Mouse (Mus musculus): ENCODE measurements around the gene Rpl41. TPM values are rescaled to one million over a fixed set of nuclear protein-coding genes. Genes with fewer than 3 reads are reported as not detected.

Gene Rpl41
- polyA plus RNA-seq, 1 experiment from 2014 or later = 5,059 TPM

GRCm38 (mm10) chr10:128544151-128544657, 4.9 kb downstream of the Rpl41 start:
- Histone ChIP-seq H3K4me2 (replicated peaks; ENCODE audit: low read depth, low read length) (no peak overlapping the region), H3K9me3 (ENCODE audit: control insufficient read depth, low read depth, low read length) (no peaks in the 10 kb centered on the region), H3K36me3 (ENCODE audit: control insufficient read depth, insufficient read depth, low read length) (peaks cover 35% of the 10 kb centered on the region), H3K9ac (replicated peaks; ENCODE audit: low read depth, low read length) (no peak overlapping the region), H3K4me3 (ENCODE audit: low read depth, low read length) (no peak overlapping the region), H3K4me1 (ENCODE audit: control insufficient read depth, insufficient read depth, low read length) (0 out of 2 replicates have a peak, but pooled peaks cover 3% of the 10 kb centered on the region), H3K27ac (ENCODE audit: low read length) (no peak overlapping the region), H3K27me3 (ENCODE audit: control insufficient read depth, insufficient read depth, low read length) (no peaks in the 10 kb centered on the region)
- 93% methylated on average over 15 of the region's 15 CpGs for WGBS
- ATAC-seq (ENCODE audit: insufficient number of reproducible peaks, insufficient read depth, low FRiP score, low read depth) = no peak

GRCm38 (mm10) chr10:128543100-128543499, 6.0 kb downstream of the Rpl41 start:
- no peak for ATAC-seq (ENCODE audit: insufficient number of reproducible peaks, insufficient read depth, low FRiP score, low read depth)

GRCm38 (mm10) chr10:128538340-128538870, 10.7 kb downstream of the Rpl41 start:
- H3K27me3 ChIP-seq (ENCODE audit: control insufficient read depth, insufficient read depth, low read length) = no peaks in the 10 kb centered on the region
- H3K27ac ChIP-seq (ENCODE audit: low read length) = no peak overlapping the region
- no peak for ATAC-seq (ENCODE audit: insufficient number of reproducible peaks, insufficient read depth, low FRiP score, low read depth)
- 0 out of 2 replicates have a peak, but pooled peaks cover 2% of the 10 kb centered on the region for H3K4me1 ChIP-seq (ENCODE audit: control insufficient read depth, insufficient read depth, low read length)
- H3K9me3 ChIP-seq (ENCODE audit: control insufficient read depth, low read depth, low read length) = no peaks in the 10 kb centered on the region
- no peak overlapping the region for H3K4me2 ChIP-seq (replicated peaks; ENCODE audit: low read depth, low read length)
- WGBS = 100% methylated on average over 1 of the region's 1 CpGs
- H3K4me3 ChIP-seq (ENCODE audit: low read depth, low read length) = no peak overlapping the region
- H3K36me3 ChIP-seq (ENCODE audit: control insufficient read depth, insufficient read depth, low read length) = peaks cover 15% of the 10 kb centered on the region
- H3K9ac ChIP-seq (replicated peaks; ENCODE audit: low read depth, low read length) = no peak overlapping the region

More at GRCm38 (mm10) chr10:128543100-128543499, 6.0 kb downstream of the Rpl41 start:
- H3K4me1 ChIP-seq (ENCODE audit: control insufficient read depth, insufficient read depth, low read length) = 0 out of 2 replicates have a peak, but pooled peaks cover 3% of the 10 kb centered on the region
- H3K36me3 ChIP-seq (ENCODE audit: control insufficient read depth, insufficient read depth, low read length) = peaks cover 35% of the 10 kb centered on the region
- H3K27me3 ChIP-seq (ENCODE audit: control insufficient read depth, insufficient read depth, low read length) = no peaks in the 10 kb centered on the region
- H3K27ac ChIP-seq (ENCODE audit: low read length) = no peak overlapping the region
- no peak overlapping the region for H3K9ac ChIP-seq (replicated peaks; ENCODE audit: low read depth, low read length)
- H3K4me2 ChIP-seq (replicated peaks; ENCODE audit: low read depth, low read length) = no peak overlapping the region
- WGBS = 48% methylated on average over 2 of the region's 2 CpGs
- no peak overlapping the region for H3K4me3 ChIP-seq (ENCODE audit: low read depth, low read length)
- H3K9me3 ChIP-seq (ENCODE audit: control insufficient read depth, low read depth, low read length) = no peaks in the 10 kb centered on the region

- 0 out of 2 replicates have a peak, but pooled peaks cover 2% of the 10 kb centered on the region for H3K4me1 ChIP-seq (ENCODE audit: control insufficient read depth, insufficient read depth, low read length)
- WGBS = 14% methylated on average over 18 of the region's 18 CpGs
- peak overlapping the region; percentile 9 for H3K4me3 ChIP-seq (ENCODE audit: low read depth, low read length)
- no peaks in the 10 kb centered on the region for H3K36me3 ChIP-seq (ENCODE audit: control insufficient read depth, insufficient read depth, low read length)
- H3K9me3 ChIP-seq (ENCODE audit: control insufficient read depth, low read depth, low read length) = no peaks in the 10 kb centered on the region
- peak overlapping the region; percentile 25 for H3K4me2 ChIP-seq (replicated peaks; ENCODE audit: low read depth, low read length)
- H3K27ac ChIP-seq (ENCODE audit: low read length) = peak overlapping the region; percentile 30; the same call in 1 of the 2 replicates
- peak; percentile 93; the same call in 1 of the 2 replicates for ATAC-seq (ENCODE audit: insufficient number of reproducible peaks, insufficient read depth, low FRiP score, low read depth)
- no peaks in the 10 kb centered on the region for H3K27me3 ChIP-seq (ENCODE audit: control insufficient read depth, insufficient read depth, low read length)
- H3K9ac ChIP-seq (replicated peaks; ENCODE audit: low read depth, low read length) = 0 out of 2 replicates have a peak overlapping the region, but pooled peaks have one; percentile 1
Observed at GRCm38 (mm10) chr10:128536266-128536940, 12.7 kb downstream of the Rpl41 start.

- Histone ChIP-seq H3K9me3 (ENCODE audit: control insufficient read depth, low read depth, low read length) (no peaks in the 10 kb centered on the region), H3K4me2 (replicated peaks; ENCODE audit: low read depth, low read length) (peak overlapping the region; percentile 25), H3K9ac (replicated peaks; ENCODE audit: low read depth, low read length) (0 out of 2 replicates have a peak overlapping the region, but pooled peaks have one; percentile 1), H3K4me3 (ENCODE audit: low read depth, low read length) (peak overlapping the region; percentile 9), H3K36me3 (ENCODE audit: control insufficient read depth, insufficient read depth, low read length) (no peaks in the 10 kb centered on the region), H3K27me3 (ENCODE audit: control insufficient read depth, insufficient read depth, low read length) (no peaks in the 10 kb centered on the region), H3K27ac (ENCODE audit: low read length) (peak overlapping the region; percentile 30; the same call in 1 of the 2 replicates), H3K4me1 (ENCODE audit: control insufficient read depth, insufficient read depth, low read length) (0 out of 2 replicates have a peak, but pooled peaks cover 2% of the 10 kb centered on the region)
- no peak for ATAC-seq (ENCODE audit: insufficient number of reproducible peaks, insufficient read depth, low FRiP score, low read depth)
- WGBS = 76% methylated on average over 4 of the region's 4 CpGs
Observed at GRCm38 (mm10) chr10:128535624-128536265, 13.4 kb downstream of the Rpl41 start.

- no peaks in the 10 kb centered on the region for H3K27me3 ChIP-seq (ENCODE audit: control insufficient read depth, insufficient read depth, low read length)
- WGBS = 63% methylated on average over 2 of the region's 2 CpGs
- H3K4me3 ChIP-seq (ENCODE audit: low read depth, low read length) = no peak overlapping the region
- no peaks in the 10 kb centered on the region for H3K9me3 ChIP-seq (ENCODE audit: control insufficient read depth, low read depth, low read length)
- H3K36me3 ChIP-seq (ENCODE audit: control insufficient read depth, insufficient read depth, low read length) = no peaks in the 10 kb centered on the region
- no peak overlapping the region for H3K4me2 ChIP-seq (replicated peaks; ENCODE audit: low read depth, low read length)
- no peak for ATAC-seq (ENCODE audit: insufficient number of reproducible peaks, insufficient read depth, low FRiP score, low read depth)
- no peak overlapping the region for H3K9ac ChIP-seq (replicated peaks; ENCODE audit: low read depth, low read length)
- H3K4me1 ChIP-seq (ENCODE audit: control insufficient read depth, insufficient read depth, low read length) = 0 out of 2 replicates have a peak, but pooled peaks cover 2% of the 10 kb centered on the region
- H3K27ac ChIP-seq (ENCODE audit: low read length) = no peak overlapping the region
Observed at GRCm38 (mm10) chr10:128535206-128535605, 13.9 kb downstream of the Rpl41 start.

- peak overlapping the region; percentile 96 for H3K4me2 ChIP-seq (replicated peaks; ENCODE audit: low read depth, low read length)
- no peaks in the 10 kb centered on the region; the same call in 1 of the 2 replicates for H3K36me3 ChIP-seq (ENCODE audit: control insufficient read depth, insufficient read depth, low read length)
- H3K27me3 ChIP-seq (ENCODE audit: control insufficient read depth, insufficient read depth, low read length) = 0 out of 2 replicates have a peak, but pooled peaks cover 4% of the 10 kb centered on the region
- WGBS = 25% methylated on average over 28 of the region's 28 CpGs
- no peak for ATAC-seq (ENCODE audit: insufficient number of reproducible peaks, insufficient read depth, low FRiP score, low read depth)
- H3K27ac ChIP-seq (ENCODE audit: low read length) = 0 out of 2 replicates have a peak overlapping the region, but pooled peaks have one; percentile 34
- 0 out of 2 replicates have a peak overlapping the region, but pooled peaks have one; percentile 7 for H3K9ac ChIP-seq (replicated peaks; ENCODE audit: low read depth, low read length)
- peak overlapping the region; percentile 84 for H3K4me3 ChIP-seq (ENCODE audit: low read depth, low read length)
- peaks cover 8% of the 10 kb centered on the region for H3K4me1 ChIP-seq (ENCODE audit: control insufficient read depth, insufficient read depth, low read length)
- H3K9me3 ChIP-seq (ENCODE audit: control insufficient read depth, low read depth, low read length) = no peaks in the 10 kb centered on the region
Observed at GRCm38 (mm10) chr10:128526366-128527356, 22.4 kb downstream of the Rpl41 start.
